Mouse (Mus musculus): ENCODE results near the gene Shisa9. TPM values are rescaled to one million over a fixed set of nuclear protein-coding genes. Genes with fewer than 3 reads are reported as not detected.
"Not testable (repeated sequence)": the region's sequence is repeated elsewhere in the genome, so short reads cannot be mapped to it uniquely, and the experiment has no call there.

Gene Shisa9
- polyA plus RNA-seq (2012; rRNA removed), result 0.18 and 0.23 TPM in 2 replicates

GRCm38 (mm10) chr16:11983616-11984270 lies at the start of gene Shisa9:
Gene Shisa9, plus strand, starts transcription at chr16:11984113.
- Histone ChIP-seq H3K4me1 (ENCODE audit: control insufficient read depth, insufficient read depth, low read length) (peaks cover 7% of the 10 kb centered on the region), H3K36me3 (ENCODE audit: control insufficient read depth, insufficient read depth, low read length) (no peaks in the 10 kb centered on the region), H3K27ac (ENCODE audit: control insufficient read depth, insufficient read depth, low read depth, low read length) (no peak within 1 kb of the TSS), H3K4me3 (ENCODE audit: control insufficient read depth, low read depth, low read length) (peak within 1 kb of the TSS; percentile 41), H3K27me3 (ENCODE audit: control insufficient read depth, insufficient read depth, low read length) (no peaks in the 10 kb centered on the region)
- TF ChIP-seq CTCF (IDR thresholded peaks at IDR 0.05; ENCODE audit: control insufficient read depth, insufficient read depth, insufficient replicate concordance, low read depth, low read length) (no peak), POLR2A (IDR thresholded peaks at IDR 0.05; ENCODE audit: control insufficient read depth, low read depth, low read length) (no peak)

DNA sequence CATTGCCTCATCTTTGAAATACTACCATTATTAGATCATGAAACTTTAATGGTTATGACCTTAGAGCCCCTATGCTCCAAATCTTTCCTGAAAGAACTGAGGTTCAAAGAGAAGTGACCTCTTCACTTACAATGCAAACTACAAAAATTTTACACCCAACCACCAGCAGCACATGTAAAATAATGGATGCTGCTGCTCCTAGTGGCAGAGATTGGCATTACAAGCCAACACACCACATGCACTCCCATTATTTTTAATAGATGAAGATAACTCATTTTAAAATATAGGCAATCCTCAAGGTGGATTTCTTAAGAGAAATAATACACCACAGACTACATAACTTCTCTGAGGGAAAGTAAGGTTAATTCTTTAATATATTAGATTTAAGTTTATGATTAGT lies 43.4 kb upstream of the Shisa9 start:
- TF ChIP-seq POLR2A (IDR thresholded peaks at IDR 0.05; ENCODE audit: control insufficient read depth, low read depth, low read length) (no peak), CTCF (IDR thresholded peaks at IDR 0.05; ENCODE audit: control insufficient read depth, insufficient read depth, insufficient replicate concordance, low read depth, low read length) (no peak)
- no peaks in the 10 kb centered on the region; the same call in 1 of the 2 replicates for H3K4me1 ChIP-seq (ENCODE audit: control insufficient read depth, insufficient read depth, low read length)

DNA sequence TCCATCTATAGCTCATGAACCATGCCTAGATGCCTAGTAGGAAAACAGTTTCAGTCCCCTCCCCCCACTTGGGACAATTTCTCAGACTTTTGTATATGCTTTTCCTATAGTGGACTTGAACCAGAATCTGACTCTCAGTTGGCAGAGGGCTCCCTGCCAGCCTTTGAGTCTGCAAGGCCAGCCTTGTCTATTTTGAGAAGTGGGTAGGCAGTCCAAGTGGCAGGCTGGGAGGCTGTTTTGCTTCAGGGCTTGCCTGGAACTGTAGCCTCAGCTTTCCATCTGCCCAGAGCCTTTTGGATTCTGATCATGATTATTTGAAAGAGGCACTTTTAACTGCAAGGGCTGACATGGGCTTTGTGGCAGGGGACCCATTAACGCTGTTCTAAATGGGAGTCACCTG lies 23.2 kb upstream of the Shisa9 start:
- no peaks in the 10 kb centered on the region for H3K36me3 ChIP-seq (ENCODE audit: control insufficient read depth, insufficient read depth, low read length)
- H3K4me1 ChIP-seq (ENCODE audit: control insufficient read depth, insufficient read depth, low read length), result no peaks in the 10 kb centered on the region
- TF ChIP-seq CTCF (IDR thresholded peaks at IDR 0.05; ENCODE audit: control insufficient read depth, insufficient read depth, insufficient replicate concordance, low read depth, low read length) (no peak), POLR2A (IDR thresholded peaks at IDR 0.05; ENCODE audit: control insufficient read depth, low read depth, low read length) (no peak)
- H3K4me3 ChIP-seq (ENCODE audit: control insufficient read depth, low read depth, low read length), result no peak overlapping the region
- H3K27ac ChIP-seq (ENCODE audit: control insufficient read depth, insufficient read depth, low read depth, low read length), result no peak overlapping the region
- no peaks in the 10 kb centered on the region for H3K27me3 ChIP-seq (ENCODE audit: control insufficient read depth, insufficient read depth, low read length)

More for the DNA sequence above, 43.4 kb upstream of the Shisa9 start:
- H3K36me3 ChIP-seq (ENCODE audit: control insufficient read depth, insufficient read depth, low read length), result no peaks in the 10 kb centered on the region
- no peak overlapping the region for H3K4me3 ChIP-seq (ENCODE audit: control insufficient read depth, low read depth, low read length)
- no peaks in the 10 kb centered on the region for H3K27me3 ChIP-seq (ENCODE audit: control insufficient read depth, insufficient read depth, low read length)
- H3K27ac ChIP-seq (ENCODE audit: control insufficient read depth, insufficient read depth, low read depth, low read length), result no peak overlapping the region

DNA sequence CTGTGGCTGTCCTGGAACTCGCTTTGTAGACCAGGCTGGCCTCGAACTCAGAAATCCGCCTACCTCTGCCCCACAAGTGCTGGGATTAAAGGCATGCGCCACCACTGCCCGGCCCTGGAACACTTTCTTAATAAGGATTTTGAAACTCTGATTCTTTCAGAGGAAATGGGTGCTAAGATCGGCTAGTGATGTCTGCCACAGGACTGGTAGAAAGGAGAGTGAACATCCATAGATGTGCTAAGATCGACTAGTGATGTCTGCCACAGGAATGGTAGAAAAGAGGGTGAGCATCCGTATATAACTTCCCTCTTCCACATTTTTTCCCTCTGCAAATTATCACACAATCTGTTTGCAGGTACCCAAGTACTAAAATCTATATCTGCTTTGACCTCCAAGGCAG lies 17.9 kb upstream of the Shisa9 start:
- no peak overlapping the region for H3K4me3 ChIP-seq (ENCODE audit: control insufficient read depth, low read depth, low read length)
- H3K27me3 ChIP-seq (ENCODE audit: control insufficient read depth, insufficient read depth, low read length), result no peaks in the 10 kb centered on the region
- H3K27ac ChIP-seq (ENCODE audit: control insufficient read depth, insufficient read depth, low read depth, low read length), result no peak overlapping the region
- TF ChIP-seq CTCF (IDR thresholded peaks at IDR 0.05; ENCODE audit: control insufficient read depth, insufficient read depth, insufficient replicate concordance, low read depth, low read length), result no peak
- no peak for TF ChIP-seq POLR2A (IDR thresholded peaks at IDR 0.05; ENCODE audit: control insufficient read depth, low read depth, low read length)
- no peaks in the 10 kb centered on the region for H3K36me3 ChIP-seq (ENCODE audit: control insufficient read depth, insufficient read depth, low read length)
- no peaks in the 10 kb centered on the region for H3K4me1 ChIP-seq (ENCODE audit: control insufficient read depth, insufficient read depth, low read length)

- H3K4me1 ChIP-seq (ENCODE audit: control insufficient read depth, insufficient read depth, low read length); H3K27me3 ChIP-seq (ENCODE audit: control insufficient read depth, insufficient read depth, low read length); H3K27ac ChIP-seq (ENCODE audit: control insufficient read depth, insufficient read depth, low read depth, low read length); H3K36me3 ChIP-seq (ENCODE audit: control insufficient read depth, insufficient read depth, low read length); H3K4me3 ChIP-seq (ENCODE audit: control insufficient read depth, low read depth, low read length): not testable (repeated sequence)
Measured at GRCm38 (mm10) chr16:11966810-11967209, 17.1 kb upstream of the Shisa9 start.

GRCm38 (mm10) chr16:11967579-11967978 lies 16.3 kb upstream of the Shisa9 start:
- TF ChIP-seq POLR2A (IDR thresholded peaks at IDR 0.05; ENCODE audit: control insufficient read depth, low read depth, low read length), result no peak
- TF ChIP-seq CTCF (IDR thresholded peaks at IDR 0.05; ENCODE audit: control insufficient read depth, insufficient read depth, insufficient replicate concordance, low read depth, low read length), result peak; percentile 35; the same call in 1 of the 2 replicates
- Histone ChIP-seq H3K27ac (ENCODE audit: control insufficient read depth, insufficient read depth, low read depth, low read length) (no peak overlapping the region), H3K36me3 (ENCODE audit: control insufficient read depth, insufficient read depth, low read length) (no peaks in the 10 kb centered on the region), H3K4me3 (ENCODE audit: control insufficient read depth, low read depth, low read length) (no peak overlapping the region), H3K27me3 (ENCODE audit: control insufficient read depth, insufficient read depth, low read length) (no peaks in the 10 kb centered on the region), H3K4me1 (ENCODE audit: control insufficient read depth, insufficient read depth, low read length) (no peaks in the 10 kb centered on the region)

DNA sequence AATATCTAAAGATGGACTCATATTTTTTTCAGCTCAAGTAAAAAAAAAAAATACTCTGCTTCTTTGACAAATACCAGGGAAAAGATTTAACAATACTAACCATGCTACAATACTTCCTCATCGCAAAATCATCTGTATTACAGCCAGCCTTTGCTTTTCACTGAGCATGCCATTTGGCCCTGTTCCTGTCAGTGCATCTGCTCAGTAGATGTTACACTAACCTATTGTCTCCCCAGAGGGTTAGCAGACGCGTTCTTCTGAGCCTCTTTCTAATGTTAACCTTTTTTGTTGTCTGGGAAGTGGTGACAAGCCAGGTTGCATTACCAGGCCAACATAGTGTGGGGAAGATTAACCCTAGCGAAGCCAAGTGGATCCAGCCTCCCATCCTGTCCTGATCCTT lies 10.2 kb upstream of the Shisa9 start:
- TF ChIP-seq CTCF (IDR thresholded peaks at IDR 0.05; ENCODE audit: control insufficient read depth, insufficient read depth, insufficient replicate concordance, low read depth, low read length) (no peak), POLR2A (IDR thresholded peaks at IDR 0.05; ENCODE audit: control insufficient read depth, low read depth, low read length) (no peak)
- Histone ChIP-seq H3K4me3 (ENCODE audit: control insufficient read depth, low read depth, low read length) (no peak overlapping the region), H3K36me3 (ENCODE audit: control insufficient read depth, insufficient read depth, low read length) (no peaks in the 10 kb centered on the region), H3K4me1 (ENCODE audit: control insufficient read depth, insufficient read depth, low read length) (no peaks in the 10 kb centered on the region), H3K27me3 (ENCODE audit: control insufficient read depth, insufficient read depth, low read length) (no peaks in the 10 kb centered on the region), H3K27ac (ENCODE audit: control insufficient read depth, insufficient read depth, low read depth, low read length) (no peak overlapping the region)

DNA sequence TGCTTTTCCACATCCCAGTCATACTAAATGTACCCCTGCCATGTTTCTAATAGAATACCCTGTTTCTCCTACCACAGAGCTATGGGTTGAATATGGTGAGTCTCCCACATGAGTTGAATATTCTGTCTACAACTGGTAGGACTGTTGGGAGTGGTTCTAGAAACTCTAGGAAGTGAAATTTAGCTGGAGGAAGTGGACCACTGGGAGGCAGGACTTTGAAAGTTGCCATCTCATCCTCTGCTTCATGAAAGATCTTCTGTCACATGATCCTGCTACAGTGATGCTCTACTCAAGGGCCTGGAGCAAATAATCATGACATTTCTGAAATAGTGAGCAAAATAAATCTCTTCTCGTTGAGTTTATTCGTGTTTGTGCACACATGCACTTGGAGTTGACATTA lies 7.2 kb upstream of the Shisa9 start:
- Histone ChIP-seq H3K27me3 (ENCODE audit: control insufficient read depth, insufficient read depth, low read length) (no peaks in the 10 kb centered on the region), H3K36me3 (ENCODE audit: control insufficient read depth, insufficient read depth, low read length) (no peaks in the 10 kb centered on the region), H3K4me1 (ENCODE audit: control insufficient read depth, insufficient read depth, low read length) (no peaks in the 10 kb centered on the region), H3K4me3 (ENCODE audit: control insufficient read depth, low read depth, low read length) (no peak overlapping the region), H3K27ac (ENCODE audit: control insufficient read depth, insufficient read depth, low read depth, low read length) (no peak overlapping the region)
- no peak for TF ChIP-seq POLR2A (IDR thresholded peaks at IDR 0.05; ENCODE audit: control insufficient read depth, low read depth, low read length)
- TF ChIP-seq CTCF (IDR thresholded peaks at IDR 0.05; ENCODE audit: control insufficient read depth, insufficient read depth, insufficient replicate concordance, low read depth, low read length), result no peak

Data from testis, adult 2 months (tissue).